Mouse (Mus musculus): Measurements from ENCODE around the gene Kcnk15. TPM values are rescaled to one million over a fixed set of nuclear protein-coding genes. Genes with fewer than 3 reads are reported as not detected.

Gene Kcnk15
- total and polyA plus RNA-seq, 3 experiments = not detected

DNA sequence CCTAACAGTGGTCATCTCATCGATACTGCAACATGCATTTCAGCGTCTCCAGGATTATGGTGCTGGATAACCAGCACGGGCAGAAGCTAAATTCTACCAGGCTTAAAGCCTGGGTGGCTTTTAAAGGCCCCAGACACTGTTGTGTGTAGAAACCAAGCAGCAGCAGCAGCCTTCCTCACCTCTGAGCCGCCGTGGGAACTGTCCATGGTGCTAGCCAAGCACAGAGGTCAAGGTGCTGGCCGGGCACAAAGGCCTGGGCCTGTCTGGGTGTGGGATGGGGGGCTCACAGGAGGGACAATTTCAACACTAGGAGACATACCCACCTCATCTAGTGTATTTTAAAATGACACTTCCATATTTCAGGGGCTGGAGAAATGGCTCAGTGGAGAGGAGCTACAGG, 36.0 kb downstream of the Kcnk15 start:
- H3K27ac ChIP-seq (ENCODE audit: control insufficient read depth, low read depth, low read length) = no peak overlapping the region
- DNase-seq (ENCODE audit: low read depth, low spot score) = peak; percentile 39
- TF ChIP-seq USF1 (IDR thresholded peaks at IDR 0.05; ENCODE audit: low read depth, low read length) (no peak), UBTF (IDR thresholded peaks at IDR 0.05; ENCODE audit: borderline replicate concordance, insufficient read depth, low read depth, low read length) (no peak), POLR2A (IDR thresholded peaks at IDR 0.05; ENCODE audit: control insufficient read depth in 1 of 2, insufficient read depth in 1 of 2, low read depth in 1 of 2, low read length in 2 of 2, poor library complexity in 1 of 2) (no peak), SMC3 (IDR thresholded peaks at IDR 0.05; ENCODE audit: low read depth, low read length) (no peak), ZC3H11A (IDR thresholded peaks at IDR 0.05; ENCODE audit: low read depth, low read length) (no peak), CHD2 (IDR thresholded peaks at IDR 0.05; ENCODE audit: low read length) (no peak), TCF12 (IDR thresholded peaks at IDR 0.05; ENCODE audit: low read depth, low read length) (no peak), RCOR1 (IDR thresholded peaks at IDR 0.05; ENCODE audit: low read depth, low read length) (no peak), HCFC1 (IDR thresholded peaks at IDR 0.05; ENCODE audit: low read depth, low read length) (no peak), ZMIZ1 (IDR thresholded peaks at IDR 0.05; ENCODE audit: low read depth, low read length) (no peak), NELFE (IDR thresholded peaks at IDR 0.05; ENCODE audit: low read depth, low read length) (no peak), TAL1 (IDR thresholded peaks at IDR 0.05; ENCODE audit: low read length) (no peak), BHLHE40 (IDR thresholded peaks at IDR 0.05; ENCODE audit: borderline replicate concordance, low read depth, low read length) (no peak), MEF2A (IDR thresholded peaks at IDR 0.05; ENCODE audit: extremely low read depth, insufficient replicate concordance, low read depth, low read length, poor library complexity, severe bottlenecking) (no peak), ETS1 (IDR thresholded peaks at IDR 0.05; ENCODE audit: low read depth, low read length) (no peak), GABPA (IDR thresholded peaks at IDR 0.05; ENCODE audit: low read depth, low read length) (no peak), ZNF384 (IDR thresholded peaks at IDR 0.05; ENCODE audit: low read depth, low read length) (no peak), GATA1 (IDR thresholded peaks at IDR 0.05; ENCODE audit: low read depth, low read length) (no peak), CTCF (IDR thresholded peaks at IDR 0.05 in 2 of 3, conservative IDR thresholded peaks at IDR 0.05 in 1 of 3; ENCODE audit: control insufficient read depth in 1 of 3, insufficient read depth in 1 of 3, low read depth in 2 of 3, low read length in 3 of 3, poor library complexity in 1 of 3, severe bottlenecking in 1 of 3) (no peak), MAFK (IDR thresholded peaks at IDR 0.05; ENCODE audit: borderline replicate concordance, low read depth, low read length) (no peak)
- no peaks in the 10 kb centered on the region for H3K4me1 ChIP-seq (ENCODE audit: control insufficient read depth in 1 of 2, insufficient read depth in 2 of 2, low read length in 2 of 2)
- H3K79me2 ChIP-seq (ENCODE audit: control insufficient read depth, insufficient read depth, low read length, poor library complexity) = no peaks in the 10 kb centered on the region
- H3K9me3 ChIP-seq (replicated peaks; ENCODE audit: insufficient read depth, low read length) = no peaks in the 10 kb centered on the region
- H3K36me3 ChIP-seq (ENCODE audit: control insufficient read depth in 1 of 2, insufficient read depth in 2 of 2, low read length in 2 of 2) = no peaks in the 10 kb centered on the region
- no peak overlapping the region for H3K9ac ChIP-seq (ENCODE audit: control insufficient read depth, low read depth, low read length, poor library complexity, severe bottlenecking)
- no peaks in the 10 kb centered on the region for H3K27me3 ChIP-seq (ENCODE audit: control insufficient read depth in 1 of 2, insufficient read depth in 2 of 2, low read length in 2 of 2)
- no peak overlapping the region for H3K4me3 ChIP-seq (ENCODE audit: control insufficient read depth in 1 of 2, insufficient read depth in 1 of 2, low read depth in 2 of 2, low read length in 2 of 2)

DNA sequence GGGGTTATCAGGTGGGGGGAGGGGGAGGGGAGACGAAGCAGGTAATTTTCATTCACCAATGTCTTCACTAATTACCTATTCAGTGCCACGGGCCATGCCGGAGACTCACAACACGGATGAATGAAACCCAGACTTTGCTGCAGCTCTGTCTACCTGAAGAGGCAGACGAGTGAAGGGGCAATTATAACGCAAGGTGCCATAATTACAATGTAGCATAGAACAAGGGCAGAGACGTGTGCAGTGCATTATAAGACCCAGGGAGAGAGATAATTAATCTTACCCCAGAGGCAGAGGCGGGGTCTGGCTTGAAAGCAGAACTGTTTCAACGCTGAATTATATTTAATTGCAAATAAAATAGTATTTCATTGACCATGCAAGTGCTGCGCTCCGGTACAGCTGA, 37.1 kb downstream of the Kcnk15 start:
- no peaks in the 10 kb centered on the region for H3K27me3 ChIP-seq (ENCODE audit: control insufficient read depth in 1 of 2, insufficient read depth in 2 of 2, low read length in 2 of 2)
- no peaks in the 10 kb centered on the region for H3K36me3 ChIP-seq (ENCODE audit: control insufficient read depth in 1 of 2, insufficient read depth in 2 of 2, low read length in 2 of 2)
- H3K9ac ChIP-seq (ENCODE audit: control insufficient read depth, low read depth, low read length, poor library complexity, severe bottlenecking) = no peak overlapping the region
- H3K27ac ChIP-seq (ENCODE audit: control insufficient read depth, low read depth, low read length) = no peak overlapping the region
- H3K79me2 ChIP-seq (ENCODE audit: control insufficient read depth, insufficient read depth, low read length, poor library complexity) = no peaks in the 10 kb centered on the region
- no peaks in the 10 kb centered on the region for H3K4me1 ChIP-seq (ENCODE audit: control insufficient read depth in 1 of 2, insufficient read depth in 2 of 2, low read length in 2 of 2)
- TF ChIP-seq POLR2AphosphoS2 (IDR thresholded peaks at IDR 0.05; ENCODE audit: low read length) = no peak
- TF ChIP-seq ETS1 (IDR thresholded peaks at IDR 0.05; ENCODE audit: low read depth, low read length) = no peak
- no peak for TF ChIP-seq USF1 (IDR thresholded peaks at IDR 0.05; ENCODE audit: low read depth, low read length)
- no peak for TF ChIP-seq TCF12 (IDR thresholded peaks at IDR 0.05; ENCODE audit: low read depth, low read length)
- no peak for TF ChIP-seq POLR2AphosphoS5 (IDR thresholded peaks at IDR 0.05; ENCODE audit: borderline replicate concordance, low read depth, low read length)
- no peak for TF ChIP-seq CHD2 (IDR thresholded peaks at IDR 0.05; ENCODE audit: low read length)
- TF ChIP-seq MEF2A (IDR thresholded peaks at IDR 0.05; ENCODE audit: extremely low read depth, insufficient replicate concordance, low read depth, low read length, poor library complexity, severe bottlenecking) = no peak
- no peak for TF ChIP-seq TBP (IDR thresholded peaks at IDR 0.05; ENCODE audit: low read depth, low read length)
- no peak for TF ChIP-seq MXI1 (IDR thresholded peaks at IDR 0.05; ENCODE audit: low read depth, low read length)
- TF ChIP-seq RAD21 (IDR thresholded peaks at IDR 0.05; ENCODE audit: low read depth, low read length) = no peak
- no peak for TF ChIP-seq HCFC1 (IDR thresholded peaks at IDR 0.05; ENCODE audit: low read depth, low read length)
- no peak for TF ChIP-seq MYB (IDR thresholded peaks at IDR 0.05; ENCODE audit: low read depth, low read length)
- no peak for DNase-seq (ENCODE audit: low read depth, low spot score)
- H3K9me3 ChIP-seq (replicated peaks; ENCODE audit: insufficient read depth, low read length) = no peaks in the 10 kb centered on the region
- no peak overlapping the region for H3K4me3 ChIP-seq (ENCODE audit: control insufficient read depth in 1 of 2, insufficient read depth in 1 of 2, low read depth in 2 of 2, low read length in 2 of 2)

Measured in MEL (cell line).